Mouse (Mus musculus) heart, embryonic 11.5 days (tissue): ENCODE measurements around the gene Eif2b3. TPM values are rescaled to one million over a fixed set of nuclear protein-coding genes. Genes with fewer than 3 reads are reported as not detected.

Experiments
- ATAC-seq: fragments of 200-750 bp; cut with Nextera tagmentation; replicated peaks from 2 replicates; pipeline ENCODE4 v1.8.0; 2017; ENCODE audit warnings: moderate library complexity; ENCODE audit not compliant: insufficient number of reproducible peaks, low FRiP score, low TSS enrichment
- H3K27ac ChIP-seq: fragments of 300-500 bp; sonication (generic); 2 replicates; pipeline ENCODE4 v1.5.1; 2014; ENCODE audit warnings: mild to moderate bottlenecking, low read depth, low read length
- H3K27me3 ChIP-seq: fragments of 300-500 bp; sonication (generic); 2 replicates; pipeline ENCODE4 v1.6.1; 2014; ENCODE audit warnings: mild to moderate bottlenecking, low read length, mixed read lengths; ENCODE audit not compliant: control insufficient read depth, insufficient read depth
- H3K36me3 ChIP-seq: fragments of 300-500 bp; sonication (generic); 2 replicates; pipeline ENCODE4 v1.6.1; 2014; ENCODE audit warnings: mild to moderate bottlenecking, low read length, moderate library complexity, mixed read lengths; ENCODE audit not compliant: control insufficient read depth, insufficient read depth
- H3K4me1 ChIP-seq: fragments of 300-500 bp; sonication (generic); 2 replicates; pipeline ENCODE4 v1.6.1; 2014; ENCODE audit warnings: low read length; ENCODE audit not compliant: control insufficient read depth, insufficient read depth
- H3K4me2 ChIP-seq: fragments of 300-500 bp; sonication (generic); 2 replicates; pipeline ENCODE4 v1.6.1; 2014; ENCODE audit warnings: mild to moderate bottlenecking, moderate library complexity
- H3K4me3 ChIP-seq: fragments of 300-500 bp; sonication (generic); 2 replicates; pipeline ENCODE4 v1.5.1; 2014; ENCODE audit warnings: low read depth, low read length
- H3K9ac ChIP-seq: fragments of 300-500 bp; sonication (generic); 2 replicates; pipeline ENCODE4 v1.6.1; 2014; ENCODE audit warnings: mild to moderate bottlenecking, low read depth, low read length, moderate library complexity
- H3K9me3 ChIP-seq: fragments of 300-500 bp; sonication (generic); replicated peaks from 2 replicates; pipeline ENCODE4 v1.6.1; 2016; ENCODE audit warnings: low read length; ENCODE audit not compliant: control insufficient read depth
- WGBS: fragments of 180-500 bp; shearing (Covaris S2); extraction: QIAGEN DNeasy Blood & Tissue Kit; methylation state at CpG from one replicate; pipeline ENCODE4 v1.1.7; 2014; ENCODE audit not compliant: insufficient replicate concordance; 5-methylcytosine and 5-hydroxymethylcytosine counted together
- polyA plus RNA-seq: library from polyadenylated mRNA; unstranded; fragments of >200 nt; fragmentation: Nextera tagmentation; extraction: Ambion mirVana; gene quantifications from 2 replicates; pipeline ENCODE4 v1.2.1, GENCODE M21; 2014

Eif2b3 gene
- 34.1 and 36.9 TPM in 2 replicates for polyA plus RNA-seq

DNA sequence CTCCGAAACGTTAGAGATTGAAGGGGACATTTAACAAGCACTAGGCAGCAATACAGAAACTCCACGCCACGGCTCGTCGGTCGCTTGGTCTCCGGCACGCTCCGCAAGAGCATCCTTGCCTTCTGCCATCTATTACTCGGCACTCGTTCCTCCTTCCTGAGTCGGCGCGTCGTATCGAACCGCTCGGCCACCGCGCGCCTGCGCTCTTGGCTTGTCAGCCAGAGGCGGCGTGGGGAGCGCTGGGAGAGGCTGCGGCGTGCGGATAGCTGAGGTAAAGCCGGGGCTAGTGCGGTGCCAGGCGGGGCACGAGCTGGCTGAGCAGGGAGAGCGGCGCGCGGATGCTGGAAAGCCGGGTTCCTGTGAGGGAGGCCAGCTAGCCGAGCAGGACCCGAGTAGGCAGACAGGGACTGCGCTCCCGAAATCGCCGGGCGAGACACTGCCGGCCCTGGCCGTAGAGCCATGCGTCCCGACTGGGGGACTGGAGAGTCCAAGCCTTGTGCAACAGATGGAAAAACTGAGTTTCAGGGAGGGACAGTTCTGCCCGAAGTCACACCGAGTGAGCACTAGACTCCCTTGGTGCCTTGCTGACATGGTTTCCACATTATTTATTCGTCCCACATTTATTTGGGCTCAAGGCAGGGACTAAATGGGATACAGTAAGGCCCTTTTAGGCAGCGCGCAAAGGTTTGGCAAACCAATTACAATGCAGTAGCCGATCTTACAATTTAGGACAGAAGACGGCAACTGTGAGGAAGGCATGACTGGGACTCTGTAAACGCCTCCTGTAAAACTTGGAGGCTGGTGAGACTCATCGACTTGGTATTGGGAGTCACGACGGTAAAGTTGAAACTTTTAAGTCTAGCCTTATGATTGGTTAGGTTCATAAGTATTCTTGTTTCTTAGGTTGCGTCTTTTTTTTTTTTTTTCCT is at the start of gene Eif2b3:
TSS of gene Eif2b3 (plus strand) at position 197 of the 929 bp plus-strand sequence.
- Histone ChIP-seq H3K4me2 (peak within 1 kb of the TSS; percentile 78), H3K9me3 (no peaks in the 10 kb centered on the region), H3K36me3 (peaks cover 8% of the 10 kb centered on the region; the same call in 1 of the 2 replicates), H3K4me1 (peaks cover 6% of the 10 kb centered on the region; the same call in 1 of the 2 replicates), H3K27ac (0 out of 2 replicates have a peak within 1 kb of the TSS, but pooled peaks have one; percentile 35), H3K27me3 (no peaks in the 10 kb centered on the region), H3K4me3 (peak within 1 kb of the TSS; percentile 90), H3K9ac (peak within 1 kb of the TSS; percentile 91)
- under 1% methylated on average over 61 of the region's 61 CpGs for WGBS
- ATAC-seq = peak; percentile 91

DNA sequence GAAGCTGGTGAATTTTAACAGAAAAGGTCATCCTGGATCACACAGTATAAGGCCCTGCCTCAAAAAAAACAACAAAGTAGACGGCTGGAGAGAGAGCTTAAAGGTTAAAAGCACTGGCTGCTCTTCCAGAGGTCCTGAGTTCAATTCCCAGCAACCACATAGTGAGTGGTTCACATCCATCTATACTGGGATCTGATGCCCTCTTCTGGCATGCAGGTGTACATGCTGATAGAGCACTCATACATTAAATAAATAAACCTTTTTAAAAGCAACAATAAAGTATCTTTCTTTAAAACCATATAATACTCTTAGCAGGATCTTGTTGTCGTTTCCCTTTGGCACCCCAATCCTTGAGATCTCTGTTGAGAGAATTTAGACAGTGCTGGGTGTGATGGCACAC is 42.7 kb upstream of the Eif2b3 start:
- H3K27ac ChIP-seq = no peak overlapping the region
- no peaks in the 10 kb centered on the region for H3K36me3 ChIP-seq
- ATAC-seq = no peak
- no peaks in the 10 kb centered on the region for H3K9me3 ChIP-seq
- H3K9ac ChIP-seq = no peak overlapping the region
- no peaks in the 10 kb centered on the region for H3K27me3 ChIP-seq
- H3K4me3 ChIP-seq = no peak overlapping the region
- WGBS = 63% methylated on average over 2 of the region's 2 CpGs
- H3K4me2 ChIP-seq = no peak overlapping the region
- no peaks in the 10 kb centered on the region for H3K4me1 ChIP-seq

DNA sequence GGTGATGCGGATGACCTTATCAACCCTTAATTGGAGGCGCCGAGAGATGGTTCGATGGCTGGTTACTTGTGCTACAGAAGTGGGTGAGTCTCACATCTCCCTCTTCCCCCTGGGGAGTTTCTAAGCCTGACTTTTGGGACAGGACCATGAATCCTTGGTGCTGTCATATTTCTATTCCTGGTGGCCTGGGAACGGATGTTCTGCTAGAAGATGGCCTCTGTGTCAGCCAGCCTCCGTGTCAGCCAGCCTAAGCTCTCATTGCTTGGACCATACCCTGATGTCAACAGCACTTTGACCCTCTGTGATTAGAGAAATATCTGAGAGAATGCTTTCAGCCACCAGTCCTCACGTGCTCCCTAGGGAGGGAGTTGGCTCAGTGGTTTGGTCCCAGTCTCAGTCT is 33.5 kb upstream of the Eif2b3 start:
- Histone ChIP-seq H3K4me2 (no peak overlapping the region), H3K27me3 (no peaks in the 10 kb centered on the region), H3K9me3 (no peaks in the 10 kb centered on the region), H3K27ac (no peak overlapping the region), H3K4me1 (no peaks in the 10 kb centered on the region), H3K4me3 (no peak overlapping the region), H3K36me3 (no peaks in the 10 kb centered on the region; the same call in 1 of the 2 replicates), H3K9ac (no peak overlapping the region)
- no peak for ATAC-seq
- WGBS = 89% methylated on average over 7 of the region's 7 CpGs

- Histone ChIP-seq H3K4me2 (no peak overlapping the region), H3K4me3 (no peak overlapping the region), H3K27ac (no peak overlapping the region), H3K9me3 (no peaks in the 10 kb centered on the region), H3K4me1 (no peaks in the 10 kb centered on the region), H3K9ac (no peak overlapping the region), H3K27me3 (no peaks in the 10 kb centered on the region), H3K36me3 (no peaks in the 10 kb centered on the region; the same call in 1 of the 2 replicates)
- 54% methylated on average over 17 of the region's 17 CpGs for WGBS
- 0 out of 2 replicates have a peak, but pooled peaks have one; percentile 43 for ATAC-seq
Measured at GRCm38 (mm10) chr4:116986400-116987121, 32.6 kb upstream of the Eif2b3 start.

DNA sequence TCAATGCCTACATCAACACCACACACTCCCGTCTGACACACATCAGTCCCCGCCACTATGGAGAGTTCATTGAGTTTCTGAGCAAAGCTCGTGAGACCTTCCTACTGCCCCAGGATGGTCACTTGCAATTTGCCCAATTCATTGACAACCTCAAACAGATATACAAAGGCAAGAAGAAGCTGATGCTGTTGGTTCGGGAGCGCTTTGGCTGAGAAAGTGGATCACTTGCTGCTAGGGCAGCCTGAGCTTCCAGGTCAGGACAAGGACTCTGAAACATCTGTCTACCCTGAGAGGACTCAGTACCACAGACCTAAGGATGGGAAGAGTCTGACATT is 32.1 kb upstream of the Eif2b3 start:
- no peak overlapping the region for H3K4me2 ChIP-seq
- no peak overlapping the region for H3K9ac ChIP-seq
- no peaks in the 10 kb centered on the region for H3K4me1 ChIP-seq
- no peak overlapping the region for H3K4me3 ChIP-seq
- H3K36me3 ChIP-seq = no peaks in the 10 kb centered on the region; the same call in 1 of the 2 replicates
- ATAC-seq = no peak; the same call in 1 of the 2 replicates
- 67% methylated on average over 5 of the region's 5 CpGs for WGBS
- no peak overlapping the region for H3K27ac ChIP-seq
- H3K9me3 ChIP-seq = no peaks in the 10 kb centered on the region
- H3K27me3 ChIP-seq = no peaks in the 10 kb centered on the region

GRCm38 (mm10) chr4:116989731-116990130 is 29.5 kb upstream of the Eif2b3 start:
- no peaks in the 10 kb centered on the region; the same call in 1 of the 2 replicates for H3K36me3 ChIP-seq
- no peak for ATAC-seq
- H3K4me3 ChIP-seq = no peak overlapping the region
- H3K4me2 ChIP-seq = no peak overlapping the region
- H3K4me1 ChIP-seq = peaks cover 6% of the 10 kb centered on the region; the same call in 1 of the 2 replicates
- 73% methylated on average over 6 of the region's 6 CpGs for WGBS
- no peaks in the 10 kb centered on the region for H3K9me3 ChIP-seq
- no peaks in the 10 kb centered on the region for H3K27me3 ChIP-seq
- no peak overlapping the region for H3K9ac ChIP-seq
- H3K27ac ChIP-seq = no peak overlapping the region

DNA sequence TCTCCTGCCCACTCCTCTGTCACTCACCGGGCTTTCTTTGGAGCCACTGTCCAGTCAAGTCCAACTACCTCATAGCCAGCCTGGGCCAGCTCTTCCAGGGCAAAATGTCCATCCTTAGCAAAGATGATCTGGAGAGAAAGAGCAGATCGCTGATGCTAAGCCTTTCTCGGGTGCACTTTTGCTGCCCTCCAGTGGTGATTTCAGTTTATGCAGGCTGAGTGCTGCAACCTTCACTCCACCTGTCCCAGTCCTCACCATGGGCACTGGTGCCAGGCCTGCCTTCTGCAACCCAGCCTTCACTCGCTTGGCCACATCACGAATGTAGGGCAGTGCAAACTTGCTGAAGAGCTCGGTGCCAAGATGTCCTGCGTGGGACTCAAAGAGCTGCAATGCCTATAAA is 27.8 kb upstream of the Eif2b3 start:
- H3K4me3 ChIP-seq = no peak overlapping the region
- WGBS = 12% methylated on average over 7 of the region's 7 CpGs
- H3K9ac ChIP-seq = no peak overlapping the region
- no peak overlapping the region for H3K27ac ChIP-seq
- H3K36me3 ChIP-seq = no peaks in the 10 kb centered on the region; the same call in 1 of the 2 replicates
- peaks cover 12% of the 10 kb centered on the region; the same call in 1 of the 2 replicates for H3K4me1 ChIP-seq
- H3K9me3 ChIP-seq = no peaks in the 10 kb centered on the region
- H3K4me2 ChIP-seq = no peak overlapping the region
- no peak for ATAC-seq
- no peaks in the 10 kb centered on the region for H3K27me3 ChIP-seq
